Mouse (Mus musculus) midbrain, postnatal 0 days (tissue): ENCODE results near the gene Prr5l. TPM values are rescaled to one million over a fixed set of nuclear protein-coding genes. Genes with fewer than 3 reads are reported as not detected.
"Not testable (repeated sequence)": the region's sequence is repeated elsewhere in the genome, so short reads cannot be mapped to it uniquely, and the experiment has no call there.

Experiments
- ATAC-seq: fragments of 200-750 bp; cut with Nextera tagmentation; 2 replicates; pipeline ENCODE4 v1.8.0; 2017; ENCODE audit warnings: moderate number of reproducible peaks, mild to moderate bottlenecking, moderate TSS enrichment, moderate library complexity; ENCODE audit not compliant: low FRiP score
- DNase-seq: peaks from one replicate; pipeline ENCODE4 v3.0.0-alpha.2; 2015; ENCODE audit warnings: low spot score
- H3K27ac ChIP-seq: fragments of 300-500 bp; sonication (generic); 2 replicates; pipeline ENCODE4 v1.5.1; 2014; ENCODE audit warnings: low read depth, mild to moderate bottlenecking, low read length, mixed read lengths
- H3K27me3 ChIP-seq: fragments of 300-500 bp; sonication (generic); 2 replicates; pipeline ENCODE4 v1.6.1; 2014; ENCODE audit warnings: low read length, control low read depth, mixed read lengths; ENCODE audit not compliant: insufficient read depth
- H3K36me3 ChIP-seq: fragments of 300-500 bp; sonication (generic); 2 replicates; pipeline ENCODE4 v1.6.1; 2014; ENCODE audit warnings: low read length, control low read depth, mixed read lengths; ENCODE audit not compliant: insufficient read depth
- H3K4me1 ChIP-seq: fragments of 300-500 bp; sonication (generic); 2 replicates; pipeline ENCODE4 v1.6.1; 2014; ENCODE audit warnings: mild to moderate bottlenecking, control low read depth, antibody characterized with exemption, low read length, mixed read lengths; ENCODE audit not compliant: insufficient read depth
- H3K4me2 ChIP-seq: fragments of 300-500 bp; sonication (generic); 2 replicates; pipeline ENCODE4 v1.6.1; 2014; ENCODE audit warnings: low read depth, mild to moderate bottlenecking, low read length, mixed read lengths; ENCODE audit not compliant: poor library complexity, severe bottlenecking
- H3K4me3 ChIP-seq: fragments of 300-500 bp; sonication (generic); 2 replicates; pipeline ENCODE4 v1.5.1; 2014; ENCODE audit warnings: low read depth, mild to moderate bottlenecking, low read length, moderate library complexity
- H3K9ac ChIP-seq: fragments of 300-500 bp; sonication (generic); replicated peaks from 2 replicates; pipeline ENCODE4 v1.6.1; 2014; ENCODE audit warnings: mild to moderate bottlenecking, low read length, moderate library complexity, mixed read lengths; ENCODE audit not compliant: poor library complexity, severe bottlenecking
- H3K9me3 ChIP-seq: fragments of 300-500 bp; sonication (generic); 2 replicates; pipeline ENCODE4 v1.6.1; 2016; ENCODE audit warnings: low read length, control low read depth
- CTCF ChIP-seq: IDR thresholded peaks from 2 replicates; pipeline ENCODE4 v1.5.1; 2016; ENCODE audit warnings: antibody characterized with exemption, mild to moderate bottlenecking
- WGBS: fragments of 180-500 bp; shearing (Covaris S2); extraction: QIAGEN DNeasy Blood & Tissue Kit; methylation state at CpG from one replicate; pipeline ENCODE4 v1.1.7; 2014; 5-methylcytosine and 5-hydroxymethylcytosine counted together
- polyA plus RNA-seq: library from polyadenylated mRNA; unstranded; fragments of >200 nt; fragmentation: Nextera tagmentation; extraction: Ambion mirVana; gene quantifications from 2 replicates; pipeline ENCODE4 v1.2.1, GENCODE M21; 2015
- total RNA-seq: library from RNA; depleted of rRNA; stranded (reverse); fragments of >200 nt; gene quantifications from 2 replicates; pipeline ENCODE4 v1.2.3, GENCODE M21; 2014

Prr5l gene
- total and polyA plus RNA-seq, 2 experiments from 2014 or later: 2.7 to 4.0 TPM

GRCm38 (mm10) chr2:101752979-101753378, 129.8 kb downstream of the Prr5l start:
- no peak for TF ChIP-seq CTCF
- no peak overlapping the region for H3K27ac ChIP-seq
- no peak overlapping the region for H3K4me3 ChIP-seq
- no peaks in the 10 kb centered on the region for H3K27me3 ChIP-seq
- 0 out of 2 replicates have a peak, but pooled peaks cover 6% of the 10 kb centered on the region for H3K4me1 ChIP-seq
- DNase-seq (no peak), ATAC-seq (no peak)
- WGBS: 94% methylated on average over 6 of the region's 6 CpGs
- no peak overlapping the region for H3K9ac ChIP-seq
- no peak overlapping the region for H3K4me2 ChIP-seq
- H3K9me3 ChIP-seq: no peaks in the 10 kb centered on the region
- no peaks in the 10 kb centered on the region for H3K36me3 ChIP-seq

- Histone ChIP-seq H3K27ac (no peak overlapping the region), H3K4me1 (0 out of 2 replicates have a peak, but pooled peaks cover 6% of the 10 kb centered on the region), H3K4me3 (no peak overlapping the region), H3K9me3 (no peaks in the 10 kb centered on the region), H3K9ac (no peak overlapping the region), H3K36me3 (no peaks in the 10 kb centered on the region), H3K27me3 (no peaks in the 10 kb centered on the region), H3K4me2 (no peak overlapping the region)
- 82% methylated on average over 7 of the region's 7 CpGs for WGBS
- no peak for DNase-seq
- TF ChIP-seq CTCF: no peak
- ATAC-seq: no peak
These were observed 130.4 kb downstream of the Prr5l start for GRCm38 (mm10) chr2:101752402-101752801.

- no peaks in the 10 kb centered on the region for H3K9me3 ChIP-seq
- DNase-seq (no peak), ATAC-seq (no peak)
- 48% methylated on average over 4 of the region's 4 CpGs for WGBS
- H3K4me1 ChIP-seq: 0 out of 2 replicates have a peak, but pooled peaks cover 6% of the 10 kb centered on the region
- H3K4me2 ChIP-seq: no peak overlapping the region
- no peak for TF ChIP-seq CTCF
- no peak overlapping the region for H3K9ac ChIP-seq
- H3K4me3 ChIP-seq: no peak overlapping the region
- no peaks in the 10 kb centered on the region for H3K27me3 ChIP-seq
- no peak overlapping the region for H3K27ac ChIP-seq
- H3K36me3 ChIP-seq: no peaks in the 10 kb centered on the region
These were observed 131.4 kb downstream of the Prr5l start for GRCm38 (mm10) chr2:101751236-101751922.

GRCm38 (mm10) chr2:101746537-101746936, 136.3 kb downstream of the Prr5l start:
- WGBS: 94% methylated on average over 7 of the region's 7 CpGs

GRCm38 (mm10) chr2:101745656-101746055, 137.2 kb downstream of the Prr5l start:
- ATAC-seq, H3K9ac ChIP-seq, H3K27ac ChIP-seq, H3K27me3 ChIP-seq, H3K4me3 ChIP-seq, H3K4me2 ChIP-seq, DNase-seq, H3K36me3 ChIP-seq, H3K4me1 ChIP-seq, H3K9me3 ChIP-seq: not testable (repeated sequence)
- 90% methylated on average over 2 of the region's 2 CpGs for WGBS

More at GRCm38 (mm10) chr2:101746537-101746936, 136.3 kb downstream of the Prr5l start:
- H3K27me3 ChIP-seq: no peaks in the 10 kb centered on the region
- H3K4me3 ChIP-seq: no peak overlapping the region
- H3K36me3 ChIP-seq: no peaks in the 10 kb centered on the region
- H3K4me2 ChIP-seq: no peak overlapping the region
- no peaks in the 10 kb centered on the region for H3K4me1 ChIP-seq
- no peak overlapping the region for H3K9ac ChIP-seq
- ATAC-seq: no peak
- no peaks in the 10 kb centered on the region for H3K9me3 ChIP-seq
- no peak overlapping the region for H3K27ac ChIP-seq
- DNase-seq: no peak
- no peak for TF ChIP-seq CTCF

GRCm38 (mm10) chr2:101742072-101742860, 140.6 kb downstream of the Prr5l start:
- Histone ChIP-seq H3K27me3 (no peaks in the 10 kb centered on the region), H3K4me1 (no peaks in the 10 kb centered on the region), H3K9ac (no peak overlapping the region), H3K4me2 (no peak overlapping the region), H3K36me3 (no peaks in the 10 kb centered on the region), H3K9me3 (no peaks in the 10 kb centered on the region), H3K4me3 (no peak overlapping the region), H3K27ac (no peak overlapping the region)
- TF ChIP-seq CTCF: no peak
- DNase-seq (no peak), ATAC-seq (no peak)
- 85% methylated on average over 7 of the region's 7 CpGs for WGBS
